Mouse (Mus musculus) hindbrain, embryonic 16.5 days (tissue): ENCODE measurements around the gene Atp5f1. TPM values are rescaled to one million over a fixed set of nuclear protein-coding genes. Genes with fewer than 3 reads are reported as not detected.
"Not testable (repeated sequence)": the region's sequence is repeated elsewhere in the genome, so short reads cannot be mapped to it uniquely, and the experiment has no call there.

Experiments used
- ATAC-seq: fragments of 200-750 bp; cut with Nextera tagmentation; 2 replicates; pipeline ENCODE4 v1.8.0; 2017; ENCODE audit warnings: moderate TSS enrichment, moderate library complexity
- H3K27ac ChIP-seq: fragments of 300-500 bp; sonication (generic); 2 replicates; pipeline ENCODE4 v1.5.1; 2014; ENCODE audit warnings: low read depth, mild to moderate bottlenecking, control low read depth, low read length, moderate library complexity
- H3K27me3 ChIP-seq: fragments of 300-500 bp; sonication (generic); replicated peaks from 2 replicates; pipeline ENCODE4 v1.6.1; 2014; ENCODE audit warnings: low read length; ENCODE audit not compliant: control insufficient read depth, insufficient read depth
- H3K36me3 ChIP-seq: fragments of 300-500 bp; sonication (generic); 2 replicates; pipeline ENCODE4 v1.6.1; 2014; ENCODE audit warnings: mild to moderate bottlenecking, low read length, moderate library complexity, mixed read lengths; ENCODE audit not compliant: control insufficient read depth, insufficient read depth
- H3K4me1 ChIP-seq: fragments of 300-500 bp; sonication (generic); 2 replicates; pipeline ENCODE4 v1.6.1; 2014; ENCODE audit warnings: low read depth, low read length; ENCODE audit not compliant: control insufficient read depth, insufficient read depth
- H3K4me2 ChIP-seq: fragments of 300-500 bp; sonication (generic); 2 replicates; pipeline ENCODE4 v1.6.1; 2014; ENCODE audit warnings: mild to moderate bottlenecking, low read length, control low read depth, moderate library complexity
- H3K4me3 ChIP-seq: fragments of 300-500 bp; sonication (generic); 2 replicates; pipeline ENCODE4 v1.5.1; 2014; ENCODE audit warnings: mild to moderate bottlenecking, low read length, control low read depth, moderate library complexity
- H3K9ac ChIP-seq: fragments of 300-500 bp; sonication (generic); 2 replicates; pipeline ENCODE4 v1.6.1; 2014; ENCODE audit warnings: low read depth, mild to moderate bottlenecking, control low read depth, low read length, moderate library complexity
- H3K9me3 ChIP-seq: fragments of 300-500 bp; sonication (generic); 2 replicates; pipeline ENCODE4 v1.6.1; 2014; ENCODE audit warnings: mild to moderate bottlenecking, low read length, moderate library complexity; ENCODE audit not compliant: control insufficient read depth
- WGBS: fragments of 180-500 bp; shearing (Covaris S2); extraction: QIAGEN DNeasy Blood & Tissue Kit; methylation state at CpG from one replicate; pipeline ENCODE4 v1.1.7; 2014; 5-methylcytosine and 5-hydroxymethylcytosine counted together
- polyA plus RNA-seq: library from polyadenylated mRNA; unstranded; fragments of >200 nt; fragmentation: Nextera tagmentation; extraction: Ambion mirVana; gene quantifications from 2 replicates; pipeline ENCODE4 v1.2.1, GENCODE M21; 2015

Gene Atp5f1
- polyA plus RNA-seq, result 537 and 609 TPM in 2 replicates

DNA sequence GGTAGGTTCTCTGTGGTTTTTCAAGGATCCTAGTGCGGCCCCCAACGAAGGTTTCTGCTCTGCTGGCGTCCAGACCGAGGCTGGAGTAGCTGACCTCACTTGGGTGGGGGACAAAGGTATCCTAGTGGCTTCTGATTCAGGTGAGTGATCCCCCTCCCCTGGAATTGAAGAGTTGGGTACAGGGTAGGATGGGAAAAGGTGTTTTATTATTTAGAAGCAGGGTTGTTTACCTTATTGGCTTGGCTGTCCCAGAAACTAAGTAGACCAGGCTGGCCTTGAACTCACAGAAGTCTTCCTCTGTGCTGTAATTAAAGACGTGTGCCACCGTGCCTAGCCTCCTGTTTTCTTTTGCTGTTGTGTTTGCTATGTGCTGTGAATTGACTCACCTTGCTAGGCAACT, at the start of gene Atp5f1:
Atp5f1 (minus strand) TSS at position 101 of the 400 bp plus-strand sequence.
- no peak; the same call in 1 of the 2 replicates for ATAC-seq
- Histone ChIP-seq H3K4me2 (peak within 1 kb of the TSS; percentile 93), H3K27ac (peak within 1 kb of the TSS; percentile 86), H3K36me3 (peaks cover 31% of the 10 kb centered on the region), H3K4me3 (peak within 1 kb of the TSS; percentile 94), H3K27me3 (no peaks in the 10 kb centered on the region), H3K9ac (peak within 1 kb of the TSS; percentile 94), H3K4me1 (peaks cover 26% of the 10 kb centered on the region), H3K9me3 (no peaks in the 10 kb centered on the region)
- 7% methylated on average over 6 of the region's 6 CpGs for WGBS

DNA sequence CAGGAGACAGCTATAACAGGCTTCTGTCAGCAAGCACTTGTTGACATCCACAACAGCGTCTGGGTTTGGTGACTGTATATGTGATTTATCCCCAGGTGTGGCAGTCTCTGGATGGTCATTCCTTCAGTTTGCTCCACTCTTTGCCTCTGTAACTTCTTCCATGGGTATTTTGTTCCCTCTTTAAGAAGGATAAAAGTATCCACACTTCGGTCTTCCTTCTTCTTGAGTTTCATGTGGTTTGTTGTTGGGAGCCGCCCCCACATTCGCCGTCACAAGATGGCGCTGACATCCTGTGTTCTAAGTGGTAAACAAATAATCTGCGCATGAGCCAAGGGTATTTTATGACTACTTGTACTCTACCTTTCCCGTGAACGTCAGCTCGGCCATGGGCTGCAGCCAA, 43.5 kb upstream of the Atp5f1 start:
- H3K9me3 ChIP-seq, H3K36me3 ChIP-seq, ATAC-seq, H3K4me3 ChIP-seq, H3K4me1 ChIP-seq, H3K4me2 ChIP-seq, H3K9ac ChIP-seq, H3K27ac ChIP-seq, H3K27me3 ChIP-seq: not testable (repeated sequence)
- WGBS, result 44% methylated on average over 10 of the region's 10 CpGs

DNA sequence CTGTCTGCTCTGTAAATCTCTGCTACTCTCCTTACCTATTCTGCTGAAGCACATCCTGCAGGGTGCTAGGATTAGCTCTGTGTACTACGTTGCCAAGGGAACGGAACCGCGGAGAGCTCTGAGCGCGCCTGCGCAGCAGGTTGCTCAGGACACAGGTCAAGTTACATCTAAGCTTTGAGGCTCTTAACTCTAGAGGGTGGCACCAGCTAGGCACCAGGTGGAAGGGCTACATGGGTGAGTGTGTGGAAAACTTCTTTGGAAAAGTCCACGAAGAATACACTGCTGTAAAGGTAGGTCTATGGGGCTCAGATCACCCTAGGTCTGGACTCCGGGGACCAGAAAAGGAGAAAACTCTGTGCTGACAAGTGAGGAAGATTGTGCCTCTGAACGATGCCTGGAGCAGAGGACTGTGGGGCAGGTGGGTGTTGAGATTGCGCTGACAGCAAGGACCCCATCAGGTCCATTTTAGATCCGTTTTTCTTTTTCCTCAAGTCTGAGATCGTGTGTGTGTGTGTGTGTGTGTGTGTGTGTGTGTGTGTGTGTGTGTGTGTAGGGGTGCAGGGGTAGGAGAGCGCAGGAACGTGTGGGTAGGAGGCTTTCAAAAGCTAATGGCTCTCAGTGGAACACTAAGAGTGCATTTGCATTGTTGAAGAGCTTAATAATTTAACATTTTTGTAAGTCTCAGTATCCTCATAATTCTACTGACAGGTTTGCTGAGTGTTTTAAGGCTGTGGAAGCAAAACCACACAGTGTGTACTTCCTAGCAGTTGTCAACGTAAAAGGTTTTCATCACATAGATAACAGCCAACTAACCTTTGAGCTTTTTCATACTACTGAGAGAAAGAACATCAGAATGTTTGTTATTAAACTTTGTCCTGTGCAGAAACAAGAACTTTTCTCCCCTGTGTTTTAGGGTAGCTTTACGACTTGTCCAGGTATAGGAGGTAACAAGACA, 41.8 kb upstream of the Atp5f1 start:
- Histone ChIP-seq H3K27ac (no peak overlapping the region), H3K36me3 (no peaks in the 10 kb centered on the region), H3K4me3 (peak overlapping the region; percentile 34), H3K9ac (peak overlapping the region; percentile 23; the same call in 1 of the 2 replicates), H3K4me1 (peaks cover 5% of the 10 kb centered on the region; the same call in 1 of the 2 replicates), H3K27me3 (no peaks in the 10 kb centered on the region), H3K4me2 (peak overlapping the region; percentile 69), H3K9me3 (no peaks in the 10 kb centered on the region)
- 20% methylated on average over 17 of the region's 17 CpGs for WGBS
- peak; percentile 98 for ATAC-seq

GRCm38 (mm10) chr3:106000707-106001375, 40.9 kb upstream of the Atp5f1 start:
- Histone ChIP-seq H3K9me3 (no peaks in the 10 kb centered on the region), H3K27me3 (no peaks in the 10 kb centered on the region), H3K9ac (peak overlapping the region; percentile 23; the same call in 1 of the 2 replicates), H3K4me2 (peak overlapping the region; percentile 69), H3K27ac (no peak overlapping the region), H3K4me1 (peaks cover 5% of the 10 kb centered on the region; the same call in 1 of the 2 replicates), H3K36me3 (no peaks in the 10 kb centered on the region), H3K4me3 (peak overlapping the region; percentile 34)
- ATAC-seq, result peak; percentile 38
- 22% methylated on average over 11 of the region's 11 CpGs for WGBS

GRCm38 (mm10) chr3:105994730-105995129, 34.8 kb upstream of the Atp5f1 start:
- H3K36me3 ChIP-seq, result no peaks in the 10 kb centered on the region
- no peak overlapping the region for H3K9ac ChIP-seq
- 77% methylated on average over 2 of the region's 2 CpGs for WGBS
- H3K4me2 ChIP-seq, result no peak overlapping the region
- ATAC-seq, result no peak
- H3K27me3 ChIP-seq, result no peaks in the 10 kb centered on the region
- no peaks in the 10 kb centered on the region for H3K9me3 ChIP-seq
- H3K4me1 ChIP-seq, result no peaks in the 10 kb centered on the region
- H3K27ac ChIP-seq, result no peak overlapping the region
- no peak overlapping the region for H3K4me3 ChIP-seq

DNA sequence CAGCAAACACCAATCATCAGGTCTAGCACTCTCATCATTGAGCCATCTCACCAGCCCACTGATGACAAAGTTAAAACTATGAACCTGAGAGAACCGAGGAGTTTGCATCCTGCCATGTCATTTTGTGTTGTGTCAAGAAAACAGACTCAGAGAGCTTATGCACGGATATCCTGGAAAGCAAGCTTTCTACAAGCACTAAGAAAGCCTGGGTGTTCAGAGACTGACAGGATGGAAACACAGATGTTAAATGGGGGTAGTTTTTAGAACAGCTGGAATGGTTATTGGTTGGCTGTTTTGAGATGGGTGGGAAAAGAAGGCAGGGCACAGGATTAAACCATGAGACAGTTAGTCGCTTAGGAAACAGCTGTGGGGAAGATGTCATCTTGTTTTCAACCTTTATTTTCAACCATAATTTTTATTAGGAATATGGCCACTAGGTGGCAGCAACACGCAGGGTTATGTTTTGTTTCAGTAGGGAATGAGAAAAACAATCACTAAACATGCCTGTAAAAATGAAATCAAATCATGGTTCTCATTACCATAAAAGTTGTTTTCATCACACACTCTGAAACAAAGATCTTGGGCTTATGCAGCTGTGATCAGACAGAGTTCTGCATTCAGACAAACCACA, 31.9 kb upstream of the Atp5f1 start:
- Histone ChIP-seq H3K4me1 (no peaks in the 10 kb centered on the region), H3K4me2 (no peak overlapping the region), H3K9ac (no peak overlapping the region), H3K36me3 (no peaks in the 10 kb centered on the region), H3K27me3 (no peaks in the 10 kb centered on the region), H3K9me3 (no peaks in the 10 kb centered on the region), H3K27ac (no peak overlapping the region), H3K4me3 (no peak overlapping the region)
- peak; percentile 60 for ATAC-seq
- WGBS, result 34% methylated on average over 4 of the region's 4 CpGs

DNA sequence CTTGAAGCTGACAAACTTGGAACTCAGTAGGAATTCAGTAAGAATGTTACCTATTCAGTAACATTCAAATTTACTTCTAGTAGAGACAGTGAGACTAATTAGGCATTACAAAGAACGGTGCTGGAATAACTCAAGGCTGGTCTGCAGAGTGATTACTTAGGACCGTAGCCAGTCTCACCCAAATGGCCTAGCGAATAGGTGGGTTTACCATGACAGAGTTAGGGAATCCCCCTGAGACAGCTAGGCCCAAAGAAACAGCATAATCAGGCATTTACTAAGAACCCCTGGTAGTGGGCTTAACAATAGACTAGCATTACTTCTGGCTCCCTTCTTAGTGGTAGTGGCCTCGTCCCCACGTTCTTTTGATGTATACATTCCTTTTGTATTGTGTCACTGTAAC, 29.7 kb upstream of the Atp5f1 start:
- ATAC-seq, H3K36me3 ChIP-seq, H3K4me1 ChIP-seq, H3K4me3 ChIP-seq, H3K9me3 ChIP-seq, H3K27me3 ChIP-seq, H3K4me2 ChIP-seq, H3K9ac ChIP-seq, H3K27ac ChIP-seq: not testable (repeated sequence)
- WGBS, result 37% methylated on average over 5 of the region's 5 CpGs

GRCm38 (mm10) chr3:105974174-105974573, 14.3 kb upstream of the Atp5f1 start:
- H3K4me3 ChIP-seq, result no peak overlapping the region
- 88% methylated on average over 2 of the region's 2 CpGs for WGBS
- no peak overlapping the region for H3K4me2 ChIP-seq
- no peaks in the 10 kb centered on the region for H3K9me3 ChIP-seq
- H3K27ac ChIP-seq, result no peak overlapping the region
- 0 out of 2 replicates have a peak, but pooled peaks cover 5% of the 10 kb centered on the region for H3K36me3 ChIP-seq
- no peak for ATAC-seq
- H3K9ac ChIP-seq, result no peak overlapping the region
- no peaks in the 10 kb centered on the region for H3K27me3 ChIP-seq
- no peaks in the 10 kb centered on the region for H3K4me1 ChIP-seq
